Mouse (Mus musculus): ENCODE measurements around the gene Esam. TPM values are rescaled to one million over a fixed set of nuclear protein-coding genes. Genes with fewer than 3 reads are reported as not detected.
A peak's percentile ranks its signal among the peaks of the same experiment; 100 is the strongest.

Esam gene
- polyA plus RNA-seq, 1 experiment from 2014 or later, result 18.2 TPM

DNA sequence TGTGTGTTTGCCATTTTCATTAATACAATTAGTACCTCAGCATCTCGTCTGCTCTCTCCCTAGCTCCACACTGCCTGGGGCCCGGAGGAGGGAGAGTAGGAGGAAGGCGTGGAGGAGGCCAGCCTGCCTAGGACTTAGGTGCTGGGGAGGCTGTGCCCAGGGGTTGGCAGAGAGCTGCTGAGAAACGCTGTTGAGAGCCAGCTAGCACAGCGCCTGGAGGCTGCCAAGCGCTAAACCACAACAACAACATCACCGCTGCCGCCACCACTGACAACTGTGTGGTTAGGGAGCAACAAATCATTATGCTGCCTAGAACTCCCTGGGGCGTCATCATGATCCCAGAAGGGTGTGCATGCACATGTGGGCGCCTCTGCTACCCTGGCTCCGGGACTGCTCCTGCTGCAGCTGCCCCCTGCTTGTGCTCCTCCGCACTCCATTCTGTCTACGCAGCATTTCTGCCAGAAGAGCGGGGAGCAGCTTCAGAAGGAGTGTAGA lies 48.6 kb downstream of the Esam start:
- ATAC-seq, result peak; percentile 43
- H3K27ac ChIP-seq (ENCODE audit: low read depth), result no peak overlapping the region
- peak overlapping the region; percentile 32; the same call in 1 of the 2 replicates for H3K4me2 ChIP-seq (ENCODE audit: low read depth, low read length)
- WGBS (ENCODE audit: insufficient replicate concordance), result 20% methylated on average over 14 of the region's 14 CpGs
- H3K9me3 ChIP-seq (ENCODE audit: low read length), result no peaks in the 10 kb centered on the region
- TF ChIP-seq CTCF (IDR thresholded peaks at IDR 0.05; ENCODE audit: low read depth) (peak; percentile 16; the same call in 1 of the 2 replicates), EP300 (IDR thresholded peaks at IDR 0.05; ENCODE audit: low read depth) (no peak)
- H3K36me3 ChIP-seq (replicated peaks; ENCODE audit: insufficient read depth, low read length), result no peaks in the 10 kb centered on the region
- no peaks in the 10 kb centered on the region for H3K27me3 ChIP-seq (ENCODE audit: insufficient read depth, low read length)
- H3K9ac ChIP-seq (replicated peaks), result no peak overlapping the region; the same call in 1 of the 2 replicates
- peak; percentile 58 for DNase-seq
- H3K4me3 ChIP-seq (ENCODE audit: low read depth, low read length), result no peak overlapping the region
- H3K4me1 ChIP-seq (ENCODE audit: insufficient read depth), result 0 out of 2 replicates have a peak, but pooled peaks cover 10% of the 10 kb centered on the region

DNA sequence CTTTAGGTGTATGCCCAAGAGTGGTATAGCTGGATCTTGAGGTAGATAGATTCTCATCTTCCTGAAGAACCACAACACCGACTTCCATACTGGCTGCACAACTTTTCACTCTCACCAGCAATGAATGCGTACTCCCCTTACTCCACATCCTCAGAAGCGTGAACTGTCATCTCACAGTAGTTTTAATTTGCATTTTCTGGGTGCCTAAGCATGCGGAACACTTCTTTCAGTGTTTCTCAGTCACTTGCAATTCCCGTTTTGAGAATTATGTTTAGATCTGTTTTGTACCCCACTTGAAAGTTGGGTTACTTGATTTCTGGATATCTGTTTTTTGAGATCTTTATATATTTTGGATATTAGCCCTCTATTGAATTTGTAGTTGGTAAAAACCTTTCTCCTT lies 55.7 kb downstream of the Esam start:
- 69% methylated on average over 5 of the region's 5 CpGs for WGBS (ENCODE audit: insufficient replicate concordance)

DNA sequence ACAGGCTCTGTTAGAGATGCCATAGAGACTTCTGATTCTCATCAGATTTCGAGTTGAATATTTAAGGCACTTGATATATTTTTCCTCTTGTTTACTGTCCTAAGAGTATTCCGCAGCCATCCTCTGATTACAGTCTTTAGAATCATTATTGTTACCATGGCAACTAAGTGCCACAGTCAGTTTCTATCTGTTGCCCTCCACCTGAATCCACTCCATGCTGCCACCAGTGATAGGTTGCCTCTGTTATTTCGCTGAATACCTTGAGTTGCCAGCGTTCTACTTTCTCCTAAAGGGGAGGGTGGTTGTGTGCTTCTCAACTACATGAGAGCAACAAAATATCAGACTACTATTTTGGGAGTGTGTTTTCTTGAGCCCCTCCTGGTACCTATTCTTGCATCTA lies 58.8 kb downstream of the Esam start:
- WGBS (ENCODE audit: insufficient replicate concordance), result 71% methylated on average over 4 of the region's 4 CpGs
- no peak for ATAC-seq
- Histone ChIP-seq H3K27me3 (ENCODE audit: insufficient read depth, low read length) (no peaks in the 10 kb centered on the region), H3K4me3 (ENCODE audit: low read depth, low read length) (no peak overlapping the region), H3K9ac (replicated peaks) (no peak overlapping the region), H3K27ac (ENCODE audit: low read depth) (no peak overlapping the region), H3K9me3 (ENCODE audit: low read length) (no peaks in the 10 kb centered on the region), H3K4me1 (ENCODE audit: insufficient read depth) (no peaks in the 10 kb centered on the region), H3K4me2 (ENCODE audit: low read depth, low read length) (no peak overlapping the region), H3K36me3 (replicated peaks; ENCODE audit: insufficient read depth, low read length) (no peaks in the 10 kb centered on the region)
- no peak for DNase-seq
- TF ChIP-seq CTCF (IDR thresholded peaks at IDR 0.05; ENCODE audit: low read depth) (no peak), EP300 (IDR thresholded peaks at IDR 0.05; ENCODE audit: low read depth) (no peak)

More for the DNA sequence above, 55.7 kb downstream of the Esam start:
- H3K9ac ChIP-seq (replicated peaks), result no peak overlapping the region
- H3K27ac ChIP-seq (ENCODE audit: low read depth), result no peak overlapping the region
- DNase-seq, result no peak
- no peak for ATAC-seq
- TF ChIP-seq EP300 (IDR thresholded peaks at IDR 0.05; ENCODE audit: low read depth), result no peak
- TF ChIP-seq CTCF (IDR thresholded peaks at IDR 0.05; ENCODE audit: low read depth), result no peak
- H3K36me3 ChIP-seq (replicated peaks; ENCODE audit: insufficient read depth, low read length), result no peaks in the 10 kb centered on the region
- no peaks in the 10 kb centered on the region for H3K27me3 ChIP-seq (ENCODE audit: insufficient read depth, low read length)
- no peaks in the 10 kb centered on the region for H3K4me1 ChIP-seq (ENCODE audit: insufficient read depth)
- H3K4me3 ChIP-seq (ENCODE audit: low read depth, low read length), result no peak overlapping the region
- no peak overlapping the region for H3K4me2 ChIP-seq (ENCODE audit: low read depth, low read length)
- no peaks in the 10 kb centered on the region for H3K9me3 ChIP-seq (ENCODE audit: low read length)

Other genes starting within 250 kb of the Esam start
- 2.6 and 2.7 TPM in 2 replicates for gene Ccdc15, start 179.6 kb upstream of the Esam start, polyA plus RNA-seq (2015; fragmentation: Nextera tagmentation; extraction: Ambion mirVana)
- gene Hepacam, start 160.7 kb upstream of the Esam start, polyA plus RNA-seq (2015; fragmentation: Nextera tagmentation; extraction: Ambion mirVana), result not detected in 2 replicates
- gene Robo4, start 126.2 kb upstream of the Esam start, polyA plus RNA-seq (2015; fragmentation: Nextera tagmentation; extraction: Ambion mirVana), result 2.5 and 3.5 TPM in 2 replicates
- 0.05 and 0.06 TPM in 2 replicates for gene Robo3, start 94.8 kb upstream of the Esam start, polyA plus RNA-seq (2015; fragmentation: Nextera tagmentation; extraction: Ambion mirVana)
- gene Msantd2, start 38.8 kb upstream of the Esam start, polyA plus RNA-seq (2015; fragmentation: Nextera tagmentation; extraction: Ambion mirVana), result 3.0 and 3.3 TPM in 2 replicates
- gene Vsig2, start 11.2 kb downstream of the Esam start, polyA plus RNA-seq (2015; fragmentation: Nextera tagmentation; extraction: Ambion mirVana), result 0.88 and 1.3 TPM in 2 replicates
- 7.4 and 9.3 TPM in 2 replicates for gene Nrgn, start 24.8 kb downstream of the Esam start, polyA plus RNA-seq (2015; fragmentation: Nextera tagmentation; extraction: Ambion mirVana)
- 5.1 and 5.2 TPM in 2 replicates for gene Siae, start 27.6 kb downstream of the Esam start, polyA plus RNA-seq (2015; fragmentation: Nextera tagmentation; extraction: Ambion mirVana)
- gene Spa17, start 85.6 kb downstream of the Esam start, polyA plus RNA-seq (2015; fragmentation: Nextera tagmentation; extraction: Ambion mirVana), result 2.2 and 2.5 TPM in 2 replicates
- gene Tbrg1, start 129.2 kb downstream of the Esam start, polyA plus RNA-seq (2015; fragmentation: Nextera tagmentation; extraction: Ambion mirVana), result 59.7 and 60.5 TPM in 2 replicates
- gene Panx3, start 141.2 kb downstream of the Esam start, polyA plus RNA-seq (2015; fragmentation: Nextera tagmentation; extraction: Ambion mirVana), result not detected in 2 replicates
- gene Olfr160, start 188.2 kb downstream of the Esam start, polyA plus RNA-seq (2015; fragmentation: Nextera tagmentation; extraction: Ambion mirVana), result not detected in 2 replicates
- gene Olfr874, start 217.0 kb downstream of the Esam start, polyA plus RNA-seq (2015; fragmentation: Nextera tagmentation; extraction: Ambion mirVana), result not detected in 2 replicates
- not detected in 2 replicates for gene Olfr875, start 243.8 kb downstream of the Esam start, polyA plus RNA-seq (2015; fragmentation: Nextera tagmentation; extraction: Ambion mirVana)